Mouse (Mus musculus): Measurements from ENCODE around the gene Nlgn2. TPM values are rescaled to one million over a fixed set of nuclear protein-coding genes. Genes with fewer than 3 reads are reported as not detected.

Gene Nlgn2
- polyA plus RNA-seq, 1 experiment = 0.16 TPM

DNA sequence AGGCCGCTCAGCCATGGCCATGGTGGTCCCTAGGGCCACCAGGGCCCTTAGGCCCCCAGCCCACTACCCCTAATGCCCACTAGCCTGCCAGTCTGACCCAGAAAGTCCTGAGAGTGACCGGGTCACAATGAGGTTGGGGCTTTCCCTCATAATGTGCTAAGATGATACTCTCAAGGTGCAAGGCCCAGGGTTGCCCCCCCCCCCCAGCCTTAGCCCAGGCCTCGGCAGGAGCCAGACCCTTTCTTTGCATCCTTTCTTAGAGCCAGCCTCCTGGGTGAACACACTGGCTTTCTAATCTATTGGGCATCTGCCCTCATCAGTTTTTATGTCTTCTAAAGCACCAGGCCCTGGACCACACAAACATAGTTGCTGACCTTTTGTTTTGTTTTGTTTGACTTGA lies 15.5 kb downstream of the Nlgn2 start, which contains the start of gene Spem1:
Gene Spem1 (minus strand): TSS at position 101 of the 400 bp plus-strand sequence.
- Histone ChIP-seq H3K4me1 (ENCODE audit: control insufficient read depth) (peaks cover 3% of the 10 kb centered on the region; the same call in 1 of the 2 replicates), H3K9me3 (ENCODE audit: control insufficient read depth, low read length) (peaks cover 9% of the 10 kb centered on the region), H3K4me3 (replicated peaks) (no peak within 1 kb of the TSS), H3K27me3 (ENCODE audit: control insufficient read depth) (peaks cover 11% of the 10 kb centered on the region), H3K36me3 (ENCODE audit: control insufficient read depth) (peaks cover 13% of the 10 kb centered on the region)
- TF ChIP-seq GATA1 (IDR thresholded peaks at IDR 0.05; ENCODE audit: low read length) (no peak), TAL1 (IDR thresholded peaks at IDR 0.05; ENCODE audit: low read length) (no peak)

- H3K9me3 ChIP-seq (ENCODE audit: control insufficient read depth, low read length) = peaks cover 11% of the 10 kb centered on the region
- no peaks in the 10 kb centered on the region for H3K4me1 ChIP-seq (ENCODE audit: control insufficient read depth)
- TF ChIP-seq GATA1 (IDR thresholded peaks at IDR 0.05; ENCODE audit: low read length) (no peak), TAL1 (IDR thresholded peaks at IDR 0.05; ENCODE audit: low read length) (no peak)
- no peak overlapping the region for H3K4me3 ChIP-seq (replicated peaks)
- peaks cover 18% of the 10 kb centered on the region for H3K27me3 ChIP-seq (ENCODE audit: control insufficient read depth)
- H3K36me3 ChIP-seq (ENCODE audit: control insufficient read depth) = no peaks in the 10 kb centered on the region
Observed at GRCm38 (mm10) chr11:69818871-69819270, 18.7 kb downstream of the Nlgn2 start.

- Histone ChIP-seq H3K36me3 (ENCODE audit: control insufficient read depth) (no peaks in the 10 kb centered on the region), H3K9me3 (ENCODE audit: control insufficient read depth, low read length) (peaks cover 11% of the 10 kb centered on the region), H3K27me3 (ENCODE audit: control insufficient read depth) (peaks cover 21% of the 10 kb centered on the region), H3K4me3 (replicated peaks) (no peak within 1 kb of the TSS), H3K4me1 (ENCODE audit: control insufficient read depth) (no peaks in the 10 kb centered on the region)
- no peak for TF ChIP-seq GATA1 (IDR thresholded peaks at IDR 0.05; ENCODE audit: low read length)
Observed at GRCm38 (mm10) chr11:69818365-69818764, 19.2 kb downstream of the Nlgn2 start, which contains the start of gene Spem2. Spem2 (minus strand) TSS chr11:69818465.

DNA sequence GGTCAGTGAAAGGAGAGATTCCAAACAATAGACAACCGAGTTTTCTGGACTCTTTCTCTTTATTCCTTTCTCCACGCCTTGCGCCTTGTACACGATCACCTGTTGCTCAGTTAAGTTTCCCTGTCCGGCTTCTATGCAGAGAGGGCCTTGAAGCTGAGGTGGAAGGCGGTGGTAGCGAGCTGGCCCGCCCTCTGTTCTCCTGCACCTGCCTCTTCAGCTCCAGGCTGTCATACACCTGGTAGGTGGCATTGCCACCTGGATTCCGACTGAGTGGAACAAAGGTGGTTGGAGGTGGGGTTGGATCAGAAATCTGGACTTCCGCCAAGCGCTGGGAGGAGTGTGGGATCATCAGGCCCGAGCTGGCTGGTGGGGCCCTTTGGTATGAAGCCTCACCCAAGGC lies 21.1 kb downstream of the Nlgn2 start:
- no peaks in the 10 kb centered on the region for H3K36me3 ChIP-seq (ENCODE audit: control insufficient read depth)
- H3K4me1 ChIP-seq (ENCODE audit: control insufficient read depth) = no peaks in the 10 kb centered on the region
- no peak for TF ChIP-seq GATA1 (IDR thresholded peaks at IDR 0.05; ENCODE audit: low read length)
- no peak for TF ChIP-seq TAL1 (IDR thresholded peaks at IDR 0.05; ENCODE audit: low read length)
- peaks cover 11% of the 10 kb centered on the region for H3K9me3 ChIP-seq (ENCODE audit: control insufficient read depth, low read length)
- H3K27me3 ChIP-seq (ENCODE audit: control insufficient read depth) = peaks cover 28% of the 10 kb centered on the region
- no peak overlapping the region for H3K4me3 ChIP-seq (replicated peaks)

DNA sequence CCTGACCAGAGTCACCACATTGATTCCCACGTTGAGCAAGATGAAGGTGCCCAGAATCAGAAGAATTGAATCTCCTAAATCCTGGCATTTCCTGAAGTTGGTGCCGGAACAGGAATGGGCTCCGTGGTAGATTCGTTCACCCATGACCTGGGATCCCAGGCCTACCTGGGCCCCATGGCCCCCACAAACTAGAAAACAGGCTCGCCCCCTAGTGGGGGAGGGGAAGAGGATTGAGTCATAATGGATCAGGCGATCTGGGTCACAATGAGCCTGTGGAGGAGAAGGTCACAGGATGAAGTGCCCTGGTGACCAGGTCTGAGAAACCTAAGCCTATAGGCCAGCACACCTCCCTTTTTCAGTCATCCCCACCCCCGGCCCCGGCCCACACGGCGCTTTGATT lies 22.4 kb downstream of the Nlgn2 start, which contains the start of gene Gm39566:
Gene Gm39566 (minus strand): TSS at position 144 of the 400 bp plus-strand sequence.
- Histone ChIP-seq H3K36me3 (ENCODE audit: control insufficient read depth) (no peaks in the 10 kb centered on the region), H3K9me3 (ENCODE audit: control insufficient read depth, low read length) (peaks cover 11% of the 10 kb centered on the region), H3K4me3 (replicated peaks) (no peak within 1 kb of the TSS), H3K27me3 (ENCODE audit: control insufficient read depth) (peaks cover 42% of the 10 kb centered on the region), H3K4me1 (ENCODE audit: control insufficient read depth) (no peaks in the 10 kb centered on the region)
- TF ChIP-seq GATA1 (IDR thresholded peaks at IDR 0.05; ENCODE audit: low read length) = no peak
- TF ChIP-seq TAL1 (IDR thresholded peaks at IDR 0.05; ENCODE audit: low read length) = no peak

- Histone ChIP-seq H3K4me3 (replicated peaks) (no peak overlapping the region), H3K4me1 (ENCODE audit: control insufficient read depth) (peaks cover 2% of the 10 kb centered on the region; the same call in 1 of the 2 replicates), H3K27me3 (ENCODE audit: control insufficient read depth) (peaks cover 65% of the 10 kb centered on the region), H3K9me3 (ENCODE audit: control insufficient read depth, low read length) (0 out of 2 replicates have a peak, but pooled peaks cover 2% of the 10 kb centered on the region), H3K36me3 (ENCODE audit: control insufficient read depth) (no peaks in the 10 kb centered on the region)
- no peak for TF ChIP-seq TAL1 (IDR thresholded peaks at IDR 0.05; ENCODE audit: low read length)
- TF ChIP-seq GATA1 (IDR thresholded peaks at IDR 0.05; ENCODE audit: low read length) = no peak
Observed at GRCm38 (mm10) chr11:69810280-69810679, 27.3 kb downstream of the Nlgn2 start.

GRCm38 (mm10) chr11:69807641-69808040 lies 29.9 kb downstream of the Nlgn2 start:
- TF ChIP-seq TAL1 (IDR thresholded peaks at IDR 0.05; ENCODE audit: low read length) = no peak
- TF ChIP-seq GATA1 (IDR thresholded peaks at IDR 0.05; ENCODE audit: low read length) = no peak
- Histone ChIP-seq H3K9me3 (ENCODE audit: control insufficient read depth, low read length) (peaks cover 17% of the 10 kb centered on the region; the same call in 1 of the 2 replicates), H3K27me3 (ENCODE audit: control insufficient read depth) (peaks cover 79% of the 10 kb centered on the region), H3K4me1 (ENCODE audit: control insufficient read depth) (peaks cover 27% of the 10 kb centered on the region), H3K36me3 (ENCODE audit: control insufficient read depth) (no peaks in the 10 kb centered on the region), H3K4me3 (replicated peaks) (no peak overlapping the region)

- peaks cover 33% of the 10 kb centered on the region for H3K4me1 ChIP-seq (ENCODE audit: control insufficient read depth)
- no peaks in the 10 kb centered on the region for H3K36me3 ChIP-seq (ENCODE audit: control insufficient read depth)
- H3K9me3 ChIP-seq (ENCODE audit: control insufficient read depth, low read length) = peaks cover 29% of the 10 kb centered on the region
- peaks cover 87% of the 10 kb centered on the region for H3K27me3 ChIP-seq (ENCODE audit: control insufficient read depth)
- TF ChIP-seq GATA1 (IDR thresholded peaks at IDR 0.05; ENCODE audit: low read length) = no peak
- TF ChIP-seq TAL1 (IDR thresholded peaks at IDR 0.05; ENCODE audit: low read length) = no peak
- H3K4me3 ChIP-seq (replicated peaks) = no peak overlapping the region
Observed at GRCm38 (mm10) chr11:69806378-69806777, 31.2 kb downstream of the Nlgn2 start.

DNA sequence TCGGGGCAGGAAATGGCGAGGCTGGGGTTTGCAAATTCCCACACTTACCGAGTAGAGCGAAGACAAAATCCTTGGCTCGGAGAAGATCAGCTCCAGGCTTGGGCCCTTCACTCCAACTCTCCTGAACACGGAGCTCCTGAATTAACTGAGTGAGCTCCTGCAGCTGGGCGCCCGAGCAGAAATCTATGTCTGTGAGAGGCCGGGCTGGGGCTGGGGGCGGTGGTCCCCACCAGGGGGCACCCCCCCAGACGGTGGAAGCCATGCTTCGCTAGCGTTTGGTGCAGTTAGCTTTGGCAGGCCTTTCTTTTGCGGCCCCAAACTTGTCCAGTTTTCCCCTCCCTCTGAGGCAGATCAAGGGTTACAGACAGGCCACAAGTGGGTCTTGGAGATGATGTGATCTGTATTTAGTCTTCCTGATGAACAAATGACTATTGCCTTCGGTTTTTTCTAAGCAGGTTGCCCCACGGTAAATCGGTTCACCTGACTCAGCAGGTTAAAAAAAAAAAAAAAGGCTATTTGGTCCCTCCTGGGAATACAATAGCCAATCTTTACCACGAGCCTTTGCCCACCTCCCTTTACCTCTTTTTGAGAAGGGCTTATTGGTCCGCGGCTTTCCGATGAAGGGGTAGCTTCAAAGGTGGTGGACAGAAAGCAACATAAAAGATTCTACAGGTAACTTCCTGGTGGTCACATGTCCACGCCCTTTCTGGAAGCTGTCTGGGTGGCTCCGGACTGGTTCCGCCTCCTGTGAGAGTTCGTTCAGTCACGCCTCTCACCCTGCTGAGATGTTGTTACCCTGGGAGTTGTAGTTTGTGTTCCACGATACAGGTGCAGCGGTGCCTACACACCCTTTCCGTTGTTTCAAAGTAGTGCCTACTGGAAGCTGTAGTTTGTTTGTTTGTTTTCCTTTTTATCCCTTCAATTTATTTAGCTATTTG lies 32.3 kb downstream of the Nlgn2 start, which contains the start of gene Tmem102:
Gene Tmem102 (minus strand): TSS at position 653 of the 938 bp plus-strand sequence.
- peaks cover 87% of the 10 kb centered on the region for H3K27me3 ChIP-seq (ENCODE audit: control insufficient read depth)
- peaks cover 43% of the 10 kb centered on the region for H3K4me1 ChIP-seq (ENCODE audit: control insufficient read depth)
- TF ChIP-seq TAL1 (IDR thresholded peaks at IDR 0.05; ENCODE audit: low read length) = no peak
- no peak for TF ChIP-seq GATA1 (IDR thresholded peaks at IDR 0.05; ENCODE audit: low read length)
- H3K9me3 ChIP-seq (ENCODE audit: control insufficient read depth, low read length) = peaks cover 38% of the 10 kb centered on the region
- no peak within 1 kb of the TSS for H3K4me3 ChIP-seq (replicated peaks)
- no peaks in the 10 kb centered on the region for H3K36me3 ChIP-seq (ENCODE audit: control insufficient read depth)
